In genomic region chr16:36934841-36935620, GRCm38 (mm10) we compare ENCODE assay signal across 8 mouse cellular contexts. TPM values are rescaled to one million over a fixed set of nuclear protein-coding genes. Genes with fewer than 3 reads are reported as not detected.
DNase-seq lines count a peak whose midpoint lies in the region; ATAC-seq lines count a peak whose summit lies in the region.

Hcls1 (plus strand) TSS chr16:36934983.

- H3K4me1 ChIP-seq in liver, embryonic 11.5 days (replicated peaks; ENCODE audit: control insufficient read depth, insufficient read depth, low read length) = no peaks in the 10 kb centered on the region

- no peak within 1 kb of the TSS; the same call in 1 of the 2 replicates for H3K27ac ChIP-seq in liver, embryonic 11.5 days (ENCODE audit: low read depth, low read length)

- peak; percentile 34; the same call in 1 of the 2 replicates for ATAC-seq in liver, embryonic 11.5 days (replicated peaks; ENCODE audit: low FRiP score)

- H3K4me2 ChIP-seq in liver, embryonic 11.5 days = peak within 1 kb of the TSS; percentile 56

- peaks cover 2% of the 10 kb centered on the region; the same call in 1 of the 2 replicates for H3K36me3 ChIP-seq in liver, embryonic 11.5 days (ENCODE audit: control insufficient read depth, insufficient read depth, low read length)

- peak within 1 kb of the TSS; percentile 41 for H3K9ac ChIP-seq in liver, embryonic 11.5 days (ENCODE audit: low read depth, low read length)

- H3K4me3 ChIP-seq in liver, embryonic 11.5 days (ENCODE audit: low read depth, low read length) = peak within 1 kb of the TSS; percentile 34

- DNase-seq in A20 (ENCODE audit: low read depth, low spot score) (peak; percentile 92), MEL-GATA-1-ER (ENCODE audit: extremely low read depth, low read depth) (peak; percentile 82)
- peak; percentile 50 to 69 for DNase-seq in heart, adult 9 months (ENCODE audit: low spot score in 2 of 2)
- no peak for DNase-seq in liver, embryonic 11.5 days (ENCODE audit: low spot score)
- peak; percentile 69 for DNase-seq in spleen, adult 18-20 months
- no peak for DNase-seq in ovary, postnatal 14 days (ENCODE audit: low spot score)
- DNase-seq in cerebellum, postnatal 36 days = no peak
- no peak for DNase-seq in cerebellum, adult 11 months

- WGBS in liver, embryonic 11.5 days = 49% methylated on average over 7 of the region's 7 CpGs

- no peaks in the 10 kb centered on the region for H3K9me3 ChIP-seq in liver, embryonic 11.5 days (ENCODE audit: control insufficient read depth, low read length)

- H3K27me3 ChIP-seq in liver, embryonic 11.5 days (replicated peaks; ENCODE audit: control insufficient read depth, insufficient read depth, low read length) = no peaks in the 10 kb centered on the region

RNA-seq across cellular contexts. Expression of gene Hcls1, which starts in this region (rescaled TPM):
- polyA plus RNA-seq in liver, embryonic 11.5 days (2014; fragmentation: Nextera tagmentation; extraction: Ambion mirVana) = 5.4 and 8.3 TPM in 2 replicates

Comparison
In these comparisons a context has a peak if more than half of its experiments do, and no peak if none do; other contexts are left out.
1. DNase-seq: peak in A20 (single experiment), MEL-GATA-1-ER (single experiment), heart, adult 9 months (2 of 2) and spleen, adult 18-20 months (2 of 2); none in liver, embryonic 11.5 days (single experiment), ovary, postnatal 14 days (single experiment), cerebellum, postnatal 36 days (0 of 2) and cerebellum, adult 11 months (single experiment).